Mouse (Mus musculus): Measurements from ENCODE around the gene Aasdh.

DNA sequence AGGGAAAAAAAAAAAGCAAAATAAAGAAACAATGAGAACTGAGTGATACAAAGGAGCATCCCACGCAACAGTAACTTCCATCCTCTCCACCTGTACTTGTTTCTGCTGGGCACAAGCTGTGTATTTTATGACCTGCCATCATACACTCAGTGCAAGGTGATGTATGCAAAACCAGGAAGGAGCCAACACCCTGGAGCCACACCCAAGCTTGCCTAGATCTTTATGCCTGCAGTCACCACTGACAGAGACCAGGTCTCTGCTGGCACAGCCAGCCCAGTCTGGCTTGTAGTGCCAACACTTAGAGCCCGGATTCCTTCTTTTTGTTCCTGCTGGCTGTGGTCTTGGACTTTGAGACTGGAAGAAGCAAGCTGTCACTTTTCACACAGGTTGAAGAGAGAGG lies 63.5 kb downstream of the Aasdh start:
- TF ChIP-seq POLR2A (IDR thresholded peaks at IDR 0.05; ENCODE audit: low read depth, low read length) (no peak), CTCF (conservative IDR thresholded peaks at IDR 0.05; ENCODE audit: insufficient read depth, insufficient read length, low read depth, low read length) (no peak)

All from kidney, adult 2 months (tissue).